Mouse (Mus musculus) heart, postnatal 14 days (tissue): ENCODE measurements at regions not wholly inside any gene's neighbourhood (a gene's known extent, or its start where the extent isn't known, plus 50 kb on each side); places are given as distances from the start of the nearest gene placed in this dataset.

Experiments used
- DNase-seq, 2 experiments: peaks; one replicate each; pipeline ENCODE4 v3.0.0; 2021 to 2022
- intact Hi-C: fragments of 180-260 bp; cut with DNase I; formaldehyde crosslinking; loops from one replicate; pipeline ENCODE4 v1.15.1; 2025

- no peak for DNase-seq
- intact Hi-C loops: no loop called here
Observed at GRCm38 (mm10) chr12:106128944-106129724, 119.1 kb downstream of the Vrk1 start.

GRCm38 (mm10) chr12:106130071-106130676 is 120.1 kb downstream of the Vrk1 start:
- no peak for DNase-seq
- intact Hi-C loops: no loop called here

- intact Hi-C loops: no loop called here
Observed at GRCm38 (mm10) chr12:106132715-106133114, 122.7 kb downstream of the Vrk1 start.

GRCm38 (mm10) chr12:106138466-106138865 is 128.4 kb downstream of the Vrk1 start:
- no peak for DNase-seq
- intact Hi-C loops: no loop called here

More at GRCm38 (mm10) chr12:106132715-106133114, 122.7 kb downstream of the Vrk1 start:
- no peak for DNase-seq

GRCm38 (mm10) chr12:106139491-106139890 is 129.5 kb downstream of the Vrk1 start:
- intact Hi-C loops: no loop called here
- DNase-seq: no peak

- intact Hi-C loops: no loop called here
- no peak for DNase-seq
Observed at GRCm38 (mm10) chr12:106139927-106140326, 129.9 kb downstream of the Vrk1 start.

GRCm38 (mm10) chr12:106140671-106141070 is 130.6 kb downstream of the Vrk1 start:
- DNase-seq: no peak
- intact Hi-C loops: no loop called here

- DNase-seq: no peak
- intact Hi-C loops: no loop called here
Observed at GRCm38 (mm10) chr12:106143548-106143947, 133.5 kb downstream of the Vrk1 start.

- DNase-seq: no peak
- intact Hi-C loops: no loop called here
Observed at GRCm38 (mm10) chr12:106156837-106157236, 146.8 kb downstream of the Vrk1 start.

GRCm38 (mm10) chr12:106157827-106158226 is 147.8 kb downstream of the Vrk1 start:
- DNase-seq: no peak
- intact Hi-C loops: no loop called here

- intact Hi-C loops: no loop called here
- peak in 1 of 2 experiments; percentile 9 for DNase-seq
Observed at GRCm38 (mm10) chr12:106158620-106159019, 148.6 kb downstream of the Vrk1 start.

- DNase-seq: no peak
- intact Hi-C loops: no loop called here
Observed at GRCm38 (mm10) chr12:106171301-106171700, 161.3 kb downstream of the Vrk1 start.

GRCm38 (mm10) chr12:106173211-106173610 is 163.2 kb downstream of the Vrk1 start:
- intact Hi-C loops: no loop called here

GRCm38 (mm10) chr12:106174070-106174980 is 164.3 kb downstream of the Vrk1 start:
- no peak for DNase-seq
- intact Hi-C loops: no loop called here

More at GRCm38 (mm10) chr12:106173211-106173610, 163.2 kb downstream of the Vrk1 start:
- DNase-seq: no peak

- intact Hi-C loops: no loop called here
- DNase-seq: no peak
Observed at GRCm38 (mm10) chr12:106174981-106175700, 165.1 kb downstream of the Vrk1 start.

GRCm38 (mm10) chr12:106177302-106177701 is 167.3 kb downstream of the Vrk1 start:
- no peak for DNase-seq
- intact Hi-C loops: no loop called here

GRCm38 (mm10) chr12:106177861-106178260 is 167.8 kb downstream of the Vrk1 start:
- no peak for DNase-seq
- intact Hi-C loops: no loop called here

GRCm38 (mm10) chr12:106178688-106179205 is 168.7 kb downstream of the Vrk1 start:
- no peak for DNase-seq
- intact Hi-C loops: no loop called here

GRCm38 (mm10) chr12:106182923-106183322 is 172.9 kb downstream of the Vrk1 start:
- intact Hi-C loops: no loop called here
- no peak for DNase-seq

GRCm38 (mm10) chr12:106183973-106184372 is 173.9 kb downstream of the Vrk1 start:
- intact Hi-C loops: no loop called here
- no peak for DNase-seq
